Mouse (Mus musculus): Measurements from ENCODE around the gene Elane. TPM values are rescaled to one million over a fixed set of nuclear protein-coding genes. Genes with fewer than 3 reads are reported as not detected.
A peak's percentile ranks its signal among the peaks of the same experiment; 100 is the strongest.

Gene Elane
- not detected for total RNA-seq (2021)

GRCm38 (mm10) chr10:79886054-79886453 is at the start of gene Elane:
Gene Elane, plus strand, starts transcription at chr10:79886247.
- no peak for DNase-seq (ENCODE audit: low spot score in 2 of 2)
- intact Hi-C loops (cut with DNase I): no loop called here

GRCm38 (mm10) chr10:79836918-79837317 is 49.1 kb upstream of the Elane start:
- intact Hi-C loops (cut with DNase I): no loop called here
- no peak for DNase-seq (ENCODE audit: low spot score in 2 of 2)

- intact Hi-C loops (cut with DNase I): no loop called here
- no peak for DNase-seq (ENCODE audit: low spot score in 2 of 2)
These were observed 47.9 kb upstream of the Elane start for GRCm38 (mm10) chr10:79838151-79838550.

DNA sequence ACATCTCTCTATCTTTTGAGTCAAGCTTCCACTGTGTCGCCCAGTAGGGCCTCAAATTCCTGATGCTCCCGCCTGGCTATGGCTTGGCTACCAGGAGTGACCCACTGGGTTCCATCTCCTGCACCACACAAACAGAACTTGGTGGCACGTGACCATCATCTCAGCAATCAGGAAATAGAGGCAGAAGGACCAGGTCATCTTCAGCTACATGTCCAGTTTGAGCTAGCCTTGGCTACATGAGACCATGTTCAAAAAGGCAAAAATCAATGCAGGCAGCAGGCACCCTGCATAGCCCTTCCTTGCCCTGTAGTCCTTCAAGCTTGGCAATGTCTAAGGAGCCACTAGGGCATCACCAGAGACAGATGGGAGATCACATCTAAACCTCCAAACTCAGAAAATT is 46.0 kb upstream of the Elane start:
- intact Hi-C loops (cut with DNase I): no loop called here
- no peak for DNase-seq (ENCODE audit: low spot score in 2 of 2)

GRCm38 (mm10) chr10:79840644-79841551 is 45.1 kb upstream of the Elane start:
- peak; percentile 74 to 76 for DNase-seq (ENCODE audit: low spot score in 2 of 2)
- intact Hi-C loops (cut with DNase I): no loop called here

DNA sequence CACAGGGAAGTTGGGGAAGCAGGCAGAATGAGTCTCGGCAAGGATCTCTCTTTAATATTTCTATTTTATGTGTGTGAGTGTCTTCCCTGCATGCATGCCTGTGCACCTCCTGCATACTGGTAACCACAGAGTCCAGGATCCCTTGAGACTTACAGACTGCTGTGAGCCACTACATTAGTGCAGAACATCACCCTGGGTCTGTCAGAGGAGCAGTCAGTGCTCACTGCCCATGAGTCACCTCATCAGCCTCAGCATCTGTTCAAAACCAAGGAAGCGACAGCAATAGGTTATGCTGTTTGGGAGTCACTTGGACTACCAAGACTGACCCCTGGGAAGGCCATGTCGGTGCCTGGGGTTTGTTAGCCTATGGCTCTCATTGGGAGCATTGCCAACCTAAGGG is 43.7 kb upstream of the Elane start:
- DNase-seq (ENCODE audit: low spot score in 2 of 2): no peak
- intact Hi-C loops (cut with DNase I): no loop called here

DNA sequence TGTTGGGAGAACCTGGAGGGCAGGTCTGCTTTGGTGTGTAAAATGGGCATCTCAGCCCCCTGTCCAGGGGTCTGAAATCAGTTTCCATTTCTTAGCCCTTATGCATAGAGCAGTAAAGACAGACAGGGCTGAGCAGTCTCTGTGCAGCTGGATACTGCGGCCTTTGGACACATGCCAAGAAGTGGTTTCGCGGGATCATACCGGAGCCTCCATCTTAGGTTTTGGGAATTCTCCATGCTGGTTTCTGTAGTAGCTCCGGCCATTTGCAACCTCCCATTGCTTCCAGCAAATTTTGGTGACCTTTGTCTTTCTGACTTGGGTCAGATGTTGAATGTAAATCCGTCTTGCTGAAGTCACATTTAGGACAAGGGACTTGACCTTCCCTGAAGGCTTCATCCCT is 42.6 kb upstream of the Elane start:
- intact Hi-C loops (cut with DNase I): no loop called here
- no peak for DNase-seq (ENCODE audit: low spot score in 2 of 2)

- DNase-seq (ENCODE audit: low spot score in 2 of 2): no peak
- intact Hi-C loops (cut with DNase I): no loop called here
These were observed 39.5 kb upstream of the Elane start for GRCm38 (mm10) chr10:79846553-79846952.

GRCm38 (mm10) chr10:79849941-79850628 is 36.0 kb upstream of the Elane start:
- no peak for DNase-seq (ENCODE audit: low spot score in 2 of 2)
- intact Hi-C loops (cut with DNase I): no loop called here

GRCm38 (mm10) chr10:79851653-79852052 is 34.4 kb upstream of the Elane start:
- DNase-seq (ENCODE audit: low spot score in 2 of 2): no peak
- intact Hi-C loops (cut with DNase I): no loop called here

DNA sequence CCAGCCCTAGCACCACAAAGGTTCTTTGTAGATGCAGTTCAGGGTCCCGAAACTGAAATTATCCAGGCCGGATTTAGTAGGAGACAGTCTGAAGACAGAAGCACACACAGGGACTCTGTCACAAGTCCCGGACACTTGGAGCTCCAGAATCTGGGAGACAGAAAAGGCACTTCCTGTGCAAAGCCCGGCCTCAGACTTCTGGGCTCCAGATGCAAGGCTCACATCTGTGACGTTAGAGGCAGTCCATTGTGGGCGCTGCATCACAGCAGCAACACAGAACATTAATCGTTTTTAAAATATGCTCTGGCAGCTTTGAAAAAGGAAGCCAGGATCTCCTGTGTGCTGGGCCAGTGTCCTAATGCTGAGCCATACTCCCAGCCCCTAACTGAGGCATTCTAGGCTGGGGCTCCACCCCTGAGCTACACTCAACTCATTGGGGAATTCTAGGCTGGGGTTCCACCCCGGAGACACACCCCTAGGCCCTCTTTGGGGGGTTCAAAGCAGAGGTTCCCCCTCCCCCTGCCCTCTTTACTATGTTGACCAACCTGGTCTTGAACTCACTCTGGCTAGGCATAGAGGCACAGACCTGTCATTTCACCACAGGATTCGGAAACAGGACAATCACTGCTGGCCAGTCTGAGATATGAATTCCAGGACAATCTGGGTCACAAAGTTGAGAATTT is 33.8 kb upstream of the Elane start:
- DNase-seq (ENCODE audit: low spot score in 2 of 2): no peak
- intact Hi-C loops (cut with DNase I): no loop called here

GRCm38 (mm10) chr10:79852827-79853226 is 33.2 kb upstream of the Elane start:
- intact Hi-C loops (cut with DNase I): no loop called here
- no peak for DNase-seq (ENCODE audit: low spot score in 2 of 2)

DNA sequence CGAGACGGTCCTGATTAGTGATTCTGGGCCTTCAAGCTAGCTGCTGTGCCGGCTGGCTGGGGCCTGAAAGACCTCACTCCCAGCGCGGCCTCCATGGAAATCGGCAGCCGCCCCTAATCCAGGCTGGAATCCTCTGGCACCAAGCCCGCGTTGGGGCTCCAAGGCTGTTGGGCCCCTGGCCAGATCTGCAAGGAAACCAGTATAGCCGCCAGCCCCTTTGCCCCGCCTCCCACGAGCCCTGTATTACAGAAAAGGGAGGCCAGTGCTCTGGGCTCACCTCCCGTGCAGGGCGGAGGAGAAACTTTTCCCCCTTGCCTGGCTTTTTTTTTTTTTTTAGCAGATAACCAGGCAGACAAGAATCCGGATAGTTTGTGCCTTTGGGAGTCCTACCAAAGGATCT is 32.7 kb upstream of the Elane start:
- intact Hi-C loops (cut with DNase I): no loop called here
- peak; percentile 78 to 82 for DNase-seq (ENCODE audit: low spot score in 2 of 2)

DNA sequence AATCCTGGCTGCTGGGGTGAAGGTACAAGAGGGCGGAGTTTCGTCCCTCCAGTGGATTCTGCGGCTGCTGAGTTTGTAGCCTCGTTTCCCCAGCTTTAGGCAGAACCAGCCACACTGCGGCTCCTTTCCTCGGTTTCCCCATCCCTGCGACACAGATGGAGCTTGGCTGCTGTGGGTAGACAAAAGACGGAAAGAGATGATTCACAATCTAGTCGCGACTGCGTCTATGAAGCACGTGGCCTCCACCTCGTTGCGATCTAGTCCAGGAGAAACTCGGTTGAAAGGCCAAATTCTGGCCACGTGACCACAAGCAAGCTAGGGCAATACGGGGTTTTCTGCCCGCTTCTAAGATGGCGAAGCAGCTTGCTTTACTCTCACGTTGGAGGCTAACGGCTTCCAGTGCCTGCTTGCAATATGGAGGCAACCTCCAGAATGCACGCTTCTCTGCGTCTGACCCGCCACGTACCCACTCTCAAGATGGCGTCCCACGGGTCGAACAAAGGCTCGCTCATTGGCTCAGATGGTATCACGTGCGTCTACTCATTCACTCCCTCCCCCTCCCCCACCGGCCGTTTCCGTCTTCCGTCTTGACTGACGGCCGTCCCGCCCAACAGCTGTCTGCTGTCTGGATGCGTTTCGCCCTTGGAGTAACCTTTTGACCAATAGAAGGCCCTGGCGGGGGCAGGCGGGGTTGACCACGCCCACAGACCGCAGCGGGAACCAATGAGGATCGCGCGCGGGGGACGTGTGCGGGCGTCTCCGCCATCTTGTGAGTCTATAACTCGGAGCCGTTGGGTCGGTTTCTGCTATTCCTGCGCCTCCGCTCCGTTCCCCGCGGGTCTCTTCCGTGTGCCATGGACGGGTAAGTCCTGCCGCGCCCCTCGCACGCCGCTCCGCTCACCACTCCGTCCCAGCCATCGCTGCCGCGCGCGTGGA is 31.9 kb upstream of the Elane start, which contains the start of gene Ptbp1:
Gene Ptbp1 (plus strand): TSS at position 568 of the 936 bp plus-strand sequence.
- intact Hi-C loops (cut with DNase I): loop anchor here (1.0 to 2.0 kb wide), 2 partner anchors 21 to 87 kb away; partner anchors contain the start of genes Plppr3 and Prtn3
- peak; percentile 98 to 99 for DNase-seq (ENCODE audit: low spot score in 2 of 2)

DNA sequence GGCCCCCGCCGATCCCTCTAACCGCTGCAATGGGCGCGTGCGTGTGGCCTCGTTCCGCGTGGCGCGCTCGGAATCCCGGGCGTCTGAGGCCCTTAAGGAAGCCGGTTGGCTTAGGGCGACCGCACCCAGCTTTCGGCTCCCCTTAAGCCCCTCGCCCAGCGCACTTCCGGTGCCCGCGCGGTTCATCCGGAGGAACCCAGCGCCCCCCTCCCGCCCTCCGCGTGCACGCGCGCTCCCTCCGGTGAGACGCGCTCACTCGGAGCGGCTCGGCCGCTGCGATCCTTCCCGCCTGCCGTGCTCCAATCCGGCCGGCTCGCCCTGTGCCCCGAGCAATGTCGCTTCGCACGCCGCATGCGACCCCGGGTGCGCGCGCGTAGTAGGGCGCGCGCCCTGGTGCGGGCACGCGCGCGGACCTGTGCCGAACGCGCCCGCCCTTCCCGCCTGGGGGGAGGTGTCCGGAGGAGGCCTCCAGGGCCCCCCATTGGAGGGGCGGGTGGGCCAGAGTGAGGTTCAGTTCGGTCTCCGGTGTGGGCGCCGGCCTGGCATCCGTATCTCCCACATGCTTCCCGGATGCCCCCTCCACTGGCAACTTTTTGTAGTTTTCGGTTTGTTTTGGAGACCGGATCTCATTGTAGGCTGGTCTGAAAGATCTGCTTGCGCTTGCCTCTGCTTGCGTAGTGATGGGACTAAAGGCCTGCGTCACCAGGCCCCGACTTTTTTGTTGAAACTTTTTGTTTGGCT is 31.1 kb upstream of the Elane start:
- no peak for DNase-seq (ENCODE audit: low spot score in 2 of 2)
- intact Hi-C loops (cut with DNase I): loop anchor here (1.0 to 2.0 kb wide), 2 partner anchors 20 to 88 kb away; partner anchors contain the start of genes Plppr3 and Prtn3

DNA sequence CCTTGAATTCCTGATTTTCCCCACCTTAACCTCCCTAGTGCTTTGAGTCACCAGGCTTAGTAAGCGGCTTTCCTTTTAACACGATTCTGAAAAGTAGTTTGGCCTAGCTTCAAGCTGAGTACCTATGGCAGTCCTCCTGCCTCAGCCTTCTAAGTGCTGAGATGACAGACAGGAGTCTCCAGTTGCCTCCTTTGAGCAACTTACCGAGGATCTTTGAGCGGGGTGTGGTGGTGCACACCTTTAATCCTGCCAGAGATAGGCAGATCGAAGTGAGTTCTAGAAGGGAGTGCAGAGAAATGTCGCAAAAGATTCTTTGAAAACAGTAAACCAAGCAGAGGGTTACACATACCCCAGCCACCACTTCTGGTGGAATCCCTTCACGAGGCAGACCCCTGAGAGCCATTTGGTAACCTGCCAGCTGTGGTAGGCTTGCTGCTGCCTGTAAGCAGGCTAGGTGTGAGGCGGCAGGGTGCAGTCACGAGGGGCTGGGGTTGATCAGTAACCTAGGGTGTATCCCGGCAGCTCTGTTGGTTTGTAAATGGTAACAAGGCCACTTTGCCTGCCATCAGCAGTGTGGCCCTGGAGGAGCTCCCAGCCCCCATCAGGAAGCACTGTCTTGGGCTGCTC is 30.4 kb upstream of the Elane start:
- DNase-seq (ENCODE audit: low spot score in 2 of 2): no peak
- intact Hi-C loops (cut with DNase I): loop anchor here (2.0 kb wide), 1 partner anchor 19 kb away; the partner anchor contains the start of genes Plppr3 and Prtn3

- intact Hi-C loops (cut with DNase I): no loop called here
- DNase-seq (ENCODE audit: low spot score in 2 of 2): no peak
These were observed 29.8 kb upstream of the Elane start for GRCm38 (mm10) chr10:79856280-79856679.

All from left cerebral cortex, postnatal 36 days (tissue).